Mouse (Mus musculus): ENCODE results near the gene BC004004.

DNA sequence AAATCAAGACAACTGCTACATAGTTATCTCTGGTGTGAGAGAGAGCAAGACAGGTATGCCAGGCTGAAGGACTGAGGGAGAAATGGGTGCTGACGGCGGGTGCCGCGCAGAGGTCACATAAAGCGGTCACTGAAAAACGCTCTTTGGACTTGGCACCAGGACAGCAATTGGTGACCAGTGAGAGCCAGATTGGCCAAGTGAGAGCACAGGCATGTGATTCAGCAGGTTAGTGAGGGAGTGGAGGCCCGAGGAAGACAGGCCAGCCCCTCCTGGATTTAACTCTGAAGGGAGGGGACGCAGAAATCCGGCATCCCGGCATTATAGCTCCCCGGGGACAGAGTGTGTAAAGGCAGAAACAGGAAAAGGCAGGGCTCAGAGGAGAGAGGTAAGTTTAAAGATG lies 5.3 kb downstream of the BC004004 start:
- TF ChIP-seq CTCF (IDR thresholded peaks at IDR 0.05; ENCODE audit: low read depth) (no peak), EP300 (IDR thresholded peaks at IDR 0.05; ENCODE audit: low read depth) (peak; percentile 53)

Measured in liver, postnatal 0 days (tissue).